Mouse (Mus musculus) olfactory bulb, adult 2 months (tissue): ENCODE measurements at regions not wholly inside any gene's neighbourhood (a gene's known extent, or its start where the extent isn't known, plus 50 kb on each side); places are given as distances from the start of the nearest gene placed in this dataset.

Source experiments
- CTCF ChIP-seq: fragments of 200-500 bp; IDR thresholded peaks from 2 replicates; pipeline ENCODE4 v1.5.1; 2012; ENCODE audit warnings: low read depth, mild to moderate bottlenecking, low read length, moderate library complexity; ENCODE audit not compliant: insufficient read depth
- POLR2A ChIP-seq: fragments of 200-500 bp; IDR thresholded peaks from 2 replicates; pipeline ENCODE4 v1.6.1; 2012; ENCODE audit warnings: mild to moderate bottlenecking, low read depth, low read length, moderate library complexity; ENCODE audit not compliant: insufficient read depth

DNA sequence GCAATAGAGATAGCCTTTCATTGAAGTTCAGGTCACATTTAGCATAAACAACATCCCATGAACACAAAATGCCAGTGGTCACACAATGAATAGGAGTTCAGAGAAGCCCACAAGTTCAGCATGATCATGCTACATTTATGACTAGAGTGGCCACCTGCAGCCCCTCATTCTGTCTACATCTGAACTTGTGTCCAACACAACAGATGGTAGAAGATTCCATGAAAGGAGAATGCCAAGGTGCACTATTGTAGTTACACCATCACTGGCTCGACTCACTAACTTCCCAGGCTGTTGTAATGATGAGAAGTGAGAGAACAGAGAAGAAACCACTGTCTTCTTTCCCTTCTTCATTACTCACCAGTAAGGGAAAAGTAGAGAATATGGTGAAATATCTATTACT lies 353.0 kb downstream of the Ets1 start:
- TF ChIP-seq CTCF (no peak), POLR2A (no peak)
